Mouse (Mus musculus) heart, embryonic 10.5 days (tissue): ENCODE data around the gene Ccdc65. TPM values are rescaled to one million over a fixed set of nuclear protein-coding genes. Genes with fewer than 3 reads are reported as not detected.

Source experiments
- DNase-seq: peaks from one replicate; pipeline ENCODE4 v3.0.0-alpha.2; 2017; ENCODE audit warnings: low spot score
- H3K27ac ChIP-seq: fragments of 300-500 bp; sonication (generic); 2 replicates; pipeline ENCODE4 v1.5.1; 2016; ENCODE audit warnings: mild to moderate bottlenecking
- H3K27me3 ChIP-seq: fragments of 300-500 bp; sonication (generic); 2 replicates; pipeline ENCODE4 v1.6.1; 2016; ENCODE audit warnings: mild to moderate bottlenecking; ENCODE audit not compliant: poor library complexity, insufficient read depth, severe bottlenecking
- H3K36me3 ChIP-seq: fragments of 300-500 bp; sonication (generic); 2 replicates; pipeline ENCODE4 v1.6.1; 2016; ENCODE audit warnings: mild to moderate bottlenecking, moderate library complexity
- H3K4me1 ChIP-seq: fragments of 300-500 bp; sonication (generic); 2 replicates; pipeline ENCODE4 v1.6.1; 2016; ENCODE audit warnings: mild to moderate bottlenecking
- H3K4me3 ChIP-seq: fragments of 300-500 bp; sonication (generic); 2 replicates; pipeline ENCODE4 v1.5.1; 2016; ENCODE audit warnings: mild to moderate bottlenecking, moderate library complexity
- H3K9me3 ChIP-seq: fragments of 300-500 bp; sonication (generic); 2 replicates; pipeline ENCODE4 v1.6.1; 2016; ENCODE audit warnings: mild to moderate bottlenecking, moderate library complexity
- WGBS: fragments of 180-500 bp; shearing (Covaris S2); methylation state at CpG from one replicate; pipeline ENCODE4 v1.1.7; 2016; 5-methylcytosine and 5-hydroxymethylcytosine counted together
- polyA plus RNA-seq: library from polyadenylated mRNA; unstranded; fragments of >200 nt; fragmentation: Nextera tagmentation; extraction: Ambion mirVana; gene quantifications from 2 replicates; pipeline ENCODE4 v1.2.1, GENCODE M21; 2016

Gene Ccdc65
- polyA plus RNA-seq, 1 experiment from 2014 or later, result 0.44 TPM

GRCm38 (mm10) chr15:98710442-98710841 lies 2.4 kb downstream of the Ccdc65 start:
- H3K4me1 ChIP-seq, result peaks cover 5% of the 10 kb centered on the region
- no peak overlapping the region for H3K27ac ChIP-seq
- no peaks in the 10 kb centered on the region for H3K36me3 ChIP-seq
- peaks cover 23% of the 10 kb centered on the region for H3K27me3 ChIP-seq
- H3K4me3 ChIP-seq, result no peak overlapping the region
- peak; percentile 85 for DNase-seq
- WGBS, result 17% methylated on average over 9 of the region's 9 CpGs
- no peaks in the 10 kb centered on the region for H3K9me3 ChIP-seq

- WGBS, result 69% methylated on average over 5 of the region's 5 CpGs
- no peak for DNase-seq
These were observed 6.2 kb downstream of the Ccdc65 start for GRCm38 (mm10) chr15:98714230-98714652.

DNA sequence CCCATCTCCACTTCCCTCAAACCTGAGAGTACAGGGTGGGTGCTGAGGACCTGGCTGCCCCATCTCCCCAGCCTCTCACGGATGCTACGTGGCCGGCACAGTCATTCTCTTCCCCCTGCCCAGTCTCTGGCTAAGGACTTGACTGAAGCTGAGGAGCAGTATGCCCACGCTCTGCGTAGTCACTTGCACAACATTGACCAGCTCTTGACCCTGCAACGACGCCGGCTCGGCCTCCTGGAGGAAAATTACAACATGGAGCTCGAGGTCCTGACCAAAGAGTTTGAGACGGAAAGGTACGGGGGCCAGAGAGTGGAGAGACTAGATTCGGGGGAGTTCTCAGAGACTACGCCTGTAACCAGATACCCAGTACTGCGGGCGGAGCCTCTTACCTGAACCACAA lies 9.3 kb downstream of the Ccdc65 start:
- Histone ChIP-seq H3K4me1 (no peaks in the 10 kb centered on the region), H3K9me3 (no peaks in the 10 kb centered on the region), H3K36me3 (no peaks in the 10 kb centered on the region), H3K27ac (no peak overlapping the region), H3K27me3 (peaks cover 15% of the 10 kb centered on the region; the same call in 1 of the 2 replicates), H3K4me3 (no peak overlapping the region)
- WGBS, result 58% methylated on average over 16 of the region's 16 CpGs
- no peak for DNase-seq

More at GRCm38 (mm10) chr15:98714230-98714652, 6.2 kb downstream of the Ccdc65 start:
- no peak overlapping the region for H3K27ac ChIP-seq
- H3K4me1 ChIP-seq, result no peaks in the 10 kb centered on the region
- no peak overlapping the region for H3K4me3 ChIP-seq
- H3K36me3 ChIP-seq, result no peaks in the 10 kb centered on the region
- H3K9me3 ChIP-seq, result no peaks in the 10 kb centered on the region
- peaks cover 4% of the 10 kb centered on the region; the same call in 1 of the 2 replicates for H3K27me3 ChIP-seq

DNA sequence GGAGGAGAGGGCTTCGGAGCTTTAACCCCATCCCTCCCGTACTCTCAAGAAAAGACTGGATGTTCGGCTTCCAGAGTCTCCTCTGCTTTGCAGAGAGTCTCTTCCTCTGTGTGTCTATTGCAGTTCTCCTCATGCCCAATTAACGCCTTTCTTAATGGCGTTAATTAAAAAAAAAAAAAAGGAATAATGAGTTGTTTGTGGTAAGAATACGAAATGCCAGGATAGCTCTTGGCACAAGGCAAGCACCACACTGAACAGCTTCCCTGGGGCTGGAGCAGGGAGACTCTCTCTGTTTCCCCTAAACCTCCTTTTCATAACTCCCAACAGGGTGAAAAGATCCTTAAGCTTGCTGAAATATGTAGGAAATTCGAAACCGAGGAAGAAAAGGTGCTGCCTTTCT lies 14.2 kb downstream of the Ccdc65 start:
- Histone ChIP-seq H3K4me1 (peaks cover 31% of the 10 kb centered on the region), H3K4me3 (no peak overlapping the region), H3K27me3 (peaks cover 37% of the 10 kb centered on the region; the same call in 1 of the 2 replicates), H3K36me3 (no peaks in the 10 kb centered on the region), H3K9me3 (no peaks in the 10 kb centered on the region), H3K27ac (no peak overlapping the region)
- 76% methylated on average over 8 of the region's 8 CpGs for WGBS
- DNase-seq, result no peak

DNA sequence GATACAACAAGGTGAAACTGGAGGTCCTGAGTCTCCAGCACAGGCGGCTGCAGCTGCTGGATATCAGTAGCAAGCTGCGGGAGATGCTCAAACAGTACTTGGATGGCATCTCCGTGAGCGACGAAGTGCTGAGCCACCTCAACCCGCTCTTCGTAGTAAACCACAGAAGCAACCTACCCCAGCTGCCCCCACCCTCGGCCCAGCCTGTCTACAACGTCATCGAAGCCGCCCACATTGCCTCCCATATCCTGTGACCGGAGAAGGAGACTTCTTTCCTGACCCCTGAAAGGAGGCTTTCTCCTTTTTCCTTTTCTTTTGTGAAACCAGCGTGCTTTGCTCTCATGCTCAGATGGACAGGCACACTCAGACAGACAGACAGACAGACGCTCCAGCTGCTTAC lies 14.8 kb downstream of the Ccdc65 start:
- Histone ChIP-seq H3K36me3 (no peaks in the 10 kb centered on the region), H3K27me3 (peaks cover 37% of the 10 kb centered on the region; the same call in 1 of the 2 replicates), H3K4me1 (peaks cover 38% of the 10 kb centered on the region), H3K27ac (no peak overlapping the region), H3K9me3 (no peaks in the 10 kb centered on the region), H3K4me3 (no peak overlapping the region)
- DNase-seq, result no peak
- WGBS, result 52% methylated on average over 14 of the region's 14 CpGs

DNA sequence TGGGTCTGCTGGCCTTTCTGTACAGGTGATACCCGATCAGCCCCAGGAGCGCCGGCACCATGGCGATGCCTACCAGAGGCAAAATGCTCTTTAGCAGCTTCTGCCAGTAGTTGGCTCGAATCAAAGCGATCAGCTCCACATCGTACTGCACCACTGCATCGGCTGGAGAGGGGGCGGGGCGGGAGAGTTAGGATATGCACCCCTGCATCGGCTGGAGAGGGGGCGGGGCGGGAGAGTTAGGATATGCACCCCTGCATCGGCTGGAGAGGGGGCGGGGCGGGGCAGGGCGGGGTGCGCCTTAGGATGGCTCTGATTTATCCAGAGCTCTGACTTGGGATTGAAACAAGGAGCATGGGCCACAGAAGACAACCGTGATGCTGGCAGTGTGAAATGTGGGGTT lies 16.4 kb downstream of the Ccdc65 start:
- DNase-seq, result no peak

GRCm38 (mm10) chr15:98726079-98726478 lies 18.1 kb downstream of the Ccdc65 start:
- DNase-seq, result no peak
- Histone ChIP-seq H3K27me3 (peaks cover 37% of the 10 kb centered on the region), H3K9me3 (no peaks in the 10 kb centered on the region), H3K36me3 (no peaks in the 10 kb centered on the region), H3K4me3 (no peak overlapping the region), H3K27ac (no peak overlapping the region), H3K4me1 (peaks cover 48% of the 10 kb centered on the region)
- 71% methylated on average over 4 of the region's 4 CpGs for WGBS

More for the DNA sequence above, 16.4 kb downstream of the Ccdc65 start:
- 36% methylated on average over 18 of the region's 19 CpGs for WGBS
- 0 out of 2 replicates have a peak overlapping the region, but pooled peaks have one; percentile 12 for H3K4me3 ChIP-seq
- no peaks in the 10 kb centered on the region for H3K36me3 ChIP-seq
- peaks cover 48% of the 10 kb centered on the region for H3K4me1 ChIP-seq
- 0 out of 2 replicates have a peak overlapping the region, but pooled peaks have one; percentile 29 for H3K27ac ChIP-seq
- H3K27me3 ChIP-seq, result peaks cover 42% of the 10 kb centered on the region
- no peaks in the 10 kb centered on the region for H3K9me3 ChIP-seq

DNA sequence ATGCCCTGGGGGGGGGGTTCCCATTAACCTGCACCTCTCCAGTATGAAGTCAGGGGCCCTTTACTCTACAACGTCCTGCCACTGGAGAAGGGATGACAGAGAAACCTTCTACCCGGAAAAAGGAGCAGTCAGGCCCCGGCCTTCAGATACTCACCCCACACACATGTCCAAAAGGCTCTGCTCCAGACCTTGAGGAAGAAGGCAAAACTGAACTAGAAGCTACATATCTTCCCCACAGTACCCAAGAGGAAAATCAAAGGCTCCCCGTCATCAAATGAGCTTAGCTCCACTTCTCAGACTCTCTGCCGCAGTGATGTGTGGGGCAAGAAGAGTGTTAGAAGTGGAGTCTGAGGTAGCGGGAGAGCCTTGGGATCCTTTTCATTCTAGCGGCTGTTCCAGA lies 18.7 kb downstream of the Ccdc65 start:
- H3K36me3 ChIP-seq, result no peaks in the 10 kb centered on the region
- 0 out of 2 replicates have a peak overlapping the region, but pooled peaks have one; percentile 81 for H3K27ac ChIP-seq
- 41% methylated on average over 7 of the region's 7 CpGs for WGBS
- H3K4me3 ChIP-seq, result peak overlapping the region; percentile 75
- H3K27me3 ChIP-seq, result peaks cover 32% of the 10 kb centered on the region
- H3K9me3 ChIP-seq, result no peaks in the 10 kb centered on the region
- DNase-seq, result no peak
- peaks cover 48% of the 10 kb centered on the region for H3K4me1 ChIP-seq

DNA sequence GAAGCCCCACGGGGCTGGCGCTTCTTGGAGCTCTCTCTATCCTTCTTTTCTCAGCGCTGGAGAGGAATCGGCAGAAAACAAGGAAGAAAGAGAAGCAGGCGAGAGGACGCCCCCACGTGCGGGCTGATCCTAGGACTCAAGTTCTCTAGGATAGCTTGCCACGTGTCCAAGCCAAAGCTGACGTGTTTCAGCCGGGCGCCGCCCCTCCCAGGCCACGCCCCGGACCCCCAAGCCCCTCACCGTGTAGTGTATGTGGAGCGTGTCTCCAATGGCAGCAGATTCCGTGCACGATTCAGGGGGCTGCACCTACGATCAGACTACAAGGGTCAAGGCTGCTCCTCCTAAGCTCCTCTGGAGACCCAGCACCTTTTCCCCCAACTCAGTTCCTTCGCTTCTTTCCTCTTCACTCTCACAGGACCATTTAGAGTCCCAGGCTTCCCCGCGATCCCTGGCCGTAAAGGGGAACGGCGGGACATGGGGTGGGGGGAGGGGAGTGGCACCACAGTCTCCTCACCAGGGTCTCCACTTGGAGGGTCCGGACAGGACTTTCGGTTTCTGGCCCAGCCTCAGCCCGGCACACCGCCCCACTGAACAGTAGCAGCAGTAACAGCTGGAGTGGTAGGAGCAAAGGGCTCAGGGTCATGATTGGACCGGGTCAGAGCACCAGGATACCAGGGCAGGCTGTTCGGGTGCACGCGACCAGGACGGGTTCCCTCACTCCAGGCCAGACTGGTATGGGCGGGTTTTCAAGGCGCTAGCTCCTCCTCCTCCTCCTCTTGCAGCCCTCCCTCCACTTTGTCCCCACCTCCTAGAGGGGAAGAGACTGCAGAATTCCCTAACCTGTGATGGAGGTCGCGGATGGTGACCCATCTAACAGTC lies 19.7 kb downstream of the Ccdc65 start, which contains the start of gene Fkbp11:
Gene Fkbp11, minus strand, starts transcription at position 756 of the 879 bp plus-strand sequence.
- under 1% methylated on average over 39 of the region's 39 CpGs for WGBS
- Histone ChIP-seq H3K4me3 (peak within 1 kb of the TSS; percentile 75), H3K9me3 (no peaks in the 10 kb centered on the region), H3K27me3 (peaks cover 23% of the 10 kb centered on the region), H3K4me1 (peaks cover 44% of the 10 kb centered on the region), H3K36me3 (no peaks in the 10 kb centered on the region), H3K27ac (peak within 1 kb of the TSS; percentile 81)
- DNase-seq, result peak; percentile 87

DNA sequence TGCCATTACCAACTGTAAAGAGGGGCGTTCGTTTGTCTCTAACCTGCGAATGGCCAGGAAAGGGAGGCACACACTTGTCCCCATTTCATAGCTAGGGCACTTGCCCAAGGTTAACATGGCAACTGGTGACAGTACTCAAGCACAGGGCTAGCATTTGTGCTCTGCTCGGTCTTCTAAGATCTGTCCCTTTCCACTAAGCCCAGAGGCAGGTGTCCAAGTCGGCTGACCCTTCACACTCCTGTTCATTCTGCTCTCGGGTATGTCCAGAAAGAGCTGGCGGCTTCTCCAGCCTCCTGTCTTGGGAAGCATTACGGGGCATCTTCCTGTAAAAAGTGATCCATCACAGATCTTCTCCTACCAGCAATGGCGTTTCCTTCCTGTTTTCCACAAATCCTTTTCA lies 20.4 kb downstream of the Ccdc65 start:
- H3K27me3 ChIP-seq, result peaks cover 18% of the 10 kb centered on the region
- no peak for DNase-seq
- no peaks in the 10 kb centered on the region for H3K9me3 ChIP-seq
- 28% methylated on average over 9 of the region's 9 CpGs for WGBS
- no peaks in the 10 kb centered on the region for H3K36me3 ChIP-seq
- peaks cover 41% of the 10 kb centered on the region for H3K4me1 ChIP-seq
- H3K27ac ChIP-seq, result peak overlapping the region; percentile 81; the same call in 1 of the 2 replicates
- H3K4me3 ChIP-seq, result peak overlapping the region; percentile 75

GRCm38 (mm10) chr15:98729791-98730545 lies 22.0 kb downstream of the Ccdc65 start:
- Histone ChIP-seq H3K9me3 (no peaks in the 10 kb centered on the region), H3K4me1 (peaks cover 37% of the 10 kb centered on the region), H3K36me3 (no peaks in the 10 kb centered on the region), H3K4me3 (no peak overlapping the region), H3K27me3 (peaks cover 5% of the 10 kb centered on the region), H3K27ac (no peak overlapping the region)
- no peak for DNase-seq
- 71% methylated on average over 7 of the region's 7 CpGs for WGBS

DNA sequence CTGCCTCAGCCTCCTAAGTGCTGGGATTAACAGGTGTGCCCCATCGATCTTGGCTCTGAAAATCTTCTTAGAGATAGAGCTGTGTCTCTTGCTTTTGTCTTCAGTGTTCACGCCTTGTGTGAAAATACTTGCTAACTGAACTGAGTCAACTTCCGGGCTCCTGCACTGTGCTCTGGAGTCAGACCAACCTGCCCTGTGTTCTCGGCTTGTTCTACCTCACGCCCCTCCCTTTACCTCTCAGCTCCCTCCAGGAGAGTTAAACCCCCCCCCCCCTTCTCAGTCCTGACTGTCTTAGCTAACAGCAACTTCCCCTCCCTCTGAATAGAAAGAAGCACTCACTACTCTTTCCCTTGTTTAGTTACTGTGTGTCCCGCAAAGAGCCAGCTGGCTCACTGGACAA lies 22.8 kb downstream of the Ccdc65 start:
- H3K27me3 ChIP-seq, result peaks cover 5% of the 10 kb centered on the region
- H3K36me3 ChIP-seq, result peaks cover 2% of the 10 kb centered on the region
- no peak overlapping the region for H3K4me3 ChIP-seq
- H3K27ac ChIP-seq, result no peak overlapping the region
- H3K9me3 ChIP-seq, result no peaks in the 10 kb centered on the region
- no peak for DNase-seq
- peaks cover 37% of the 10 kb centered on the region for H3K4me1 ChIP-seq
- 70% methylated on average over 6 of the region's 6 CpGs for WGBS
